Mouse (Mus musculus): Measurements from ENCODE around the gene B4galnt3.
A peak's percentile ranks its signal among the peaks of the same experiment; 100 is the strongest.
"Not testable (repeated sequence)": the region's sequence is repeated elsewhere in the genome, so short reads cannot be mapped to it uniquely, and the experiment has no call there.

Gene B4galnt3

GRCm38 (mm10) chr6:120294056-120294784, at the start of gene B4galnt3, which contains the start of gene D330020A13Rik:
Gene B4galnt3 (minus strand): TSS chr6:120294559.
Gene D330020A13Rik (plus strand): TSS chr6:120294364.
- peak; percentile 77 for DNase-seq

GRCm38 (mm10) chr6:120343992-120344391, 49.6 kb upstream of the B4galnt3 start:
- no peak for DNase-seq

- DNase-seq = no peak
Measured at GRCm38 (mm10) chr6:120332351-120332750, 38.0 kb upstream of the B4galnt3 start.

- peak; percentile 26 for DNase-seq
Measured at GRCm38 (mm10) chr6:120324295-120324927, 30.1 kb upstream of the B4galnt3 start.

- no peak for DNase-seq
Measured at GRCm38 (mm10) chr6:120320369-120320768, 26.0 kb upstream of the B4galnt3 start.

GRCm38 (mm10) chr6:120319129-120319528, 24.8 kb upstream of the B4galnt3 start:
- no peak for DNase-seq

GRCm38 (mm10) chr6:120318303-120318940, 24.1 kb upstream of the B4galnt3 start:
- DNase-seq = no peak

- DNase-seq = no peak
Measured at GRCm38 (mm10) chr6:120312443-120312842, 18.1 kb upstream of the B4galnt3 start.

GRCm38 (mm10) chr6:120309787-120310186, 15.4 kb upstream of the B4galnt3 start:
- DNase-seq = no peak

- no peak for DNase-seq
Measured at GRCm38 (mm10) chr6:120309338-120309737, 15.0 kb upstream of the B4galnt3 start.

GRCm38 (mm10) chr6:120306859-120307594, 12.7 kb upstream of the B4galnt3 start:
- no peak for DNase-seq

GRCm38 (mm10) chr6:120302755-120303316, 8.5 kb upstream of the B4galnt3 start:
- no peak for DNase-seq

- peak; percentile 57 for DNase-seq
Measured at GRCm38 (mm10) chr6:120301137-120301536, 6.8 kb upstream of the B4galnt3 start.

GRCm38 (mm10) chr6:120296589-120296988, 2.2 kb upstream of the B4galnt3 start:
- DNase-seq = not testable (repeated sequence)

- no peak for DNase-seq
Measured at GRCm38 (mm10) chr6:120294785-120295133, 400 bp upstream of the B4galnt3 start.

GRCm38 (mm10) chr6:120291396-120292009, 2.9 kb downstream of the B4galnt3 start:
- DNase-seq = no peak

- no peak for DNase-seq
Measured at GRCm38 (mm10) chr6:120289430-120289829, 4.9 kb downstream of the B4galnt3 start.

GRCm38 (mm10) chr6:120288541-120288940, 5.8 kb downstream of the B4galnt3 start:
- no peak for DNase-seq

- no peak for DNase-seq
Measured at GRCm38 (mm10) chr6:120287279-120287678, 7.1 kb downstream of the B4galnt3 start.

- no peak for DNase-seq
Measured at GRCm38 (mm10) chr6:120276874-120277449, 17.4 kb downstream of the B4galnt3 start.

- DNase-seq = no peak
Measured at GRCm38 (mm10) chr6:120275301-120275700, 19.1 kb downstream of the B4galnt3 start.

- DNase-seq = no peak
Measured at GRCm38 (mm10) chr6:120274887-120275286, 19.5 kb downstream of the B4galnt3 start.

Data from right cerebral cortex, postnatal 25 days (tissue).